Mouse (Mus musculus) kidney, adult 18-20 months (tissue): ENCODE measurements at regions not wholly inside any gene's neighbourhood (a gene's known extent, or its start where the extent isn't known, plus 50 kb on each side); places are given as distances from the start of the nearest gene placed in this dataset.
A peak's percentile ranks its signal among the peaks of the same experiment; 100 is the strongest.

ENCODE experiments used
- DNase-seq: peaks from one replicate; pipeline ENCODE4 v3.0.0; 2021

- DNase-seq: no peak
These were observed 278.1 kb upstream of the Zfp64 start for GRCm38 (mm10) chr2:169233151-169234123.

GRCm38 (mm10) chr2:169222264-169222663 lies 266.9 kb upstream of the Zfp64 start:
- no peak for DNase-seq

- DNase-seq: no peak
These were observed 265.8 kb upstream of the Zfp64 start for GRCm38 (mm10) chr2:169221141-169221540.

GRCm38 (mm10) chr2:169215546-169216043 lies 260.2 kb upstream of the Zfp64 start:
- DNase-seq: no peak

- no peak for DNase-seq
These were observed 259.0 kb upstream of the Zfp64 start for GRCm38 (mm10) chr2:169214396-169214795.

- peak; percentile 38 for DNase-seq
These were observed 257.9 kb upstream of the Zfp64 start for GRCm38 (mm10) chr2:169213314-169213713.

GRCm38 (mm10) chr2:169212676-169213257 lies 257.4 kb upstream of the Zfp64 start:
- DNase-seq: no peak

GRCm38 (mm10) chr2:169204254-169204752 lies 248.9 kb upstream of the Zfp64 start:
- DNase-seq: peak; percentile 45

GRCm38 (mm10) chr2:169191974-169192373 lies 236.6 kb upstream of the Zfp64 start:
- DNase-seq: no peak

- no peak for DNase-seq
These were observed 236.1 kb upstream of the Zfp64 start for GRCm38 (mm10) chr2:169191465-169191864.

GRCm38 (mm10) chr2:169177565-169177964 lies 222.2 kb upstream of the Zfp64 start:
- DNase-seq: no peak

GRCm38 (mm10) chr2:169168795-169169194 lies 213.4 kb upstream of the Zfp64 start:
- DNase-seq: no peak

- no peak for DNase-seq
These were observed 213.0 kb upstream of the Zfp64 start for GRCm38 (mm10) chr2:169168376-169168775.

GRCm38 (mm10) chr2:169161651-169162050 lies 206.3 kb upstream of the Zfp64 start:
- no peak for DNase-seq

- no peak for DNase-seq
These were observed 203.4 kb upstream of the Zfp64 start for GRCm38 (mm10) chr2:169158760-169159159.

- no peak for DNase-seq
These were observed 202.8 kb upstream of the Zfp64 start for GRCm38 (mm10) chr2:169158005-169158673.

- DNase-seq: no peak
These were observed 201.5 kb upstream of the Zfp64 start for GRCm38 (mm10) chr2:169156908-169157307.

GRCm38 (mm10) chr2:169154881-169155280 lies 199.5 kb upstream of the Zfp64 start:
- DNase-seq: no peak

- DNase-seq: no peak
These were observed 192.3 kb upstream of the Zfp64 start for GRCm38 (mm10) chr2:169147655-169148054.

GRCm38 (mm10) chr2:169142224-169142623 lies 186.8 kb upstream of the Zfp64 start:
- DNase-seq: no peak

- no peak for DNase-seq
These were observed 178.5 kb upstream of the Zfp64 start for GRCm38 (mm10) chr2:169133855-169134254.

GRCm38 (mm10) chr2:169125476-169125875 lies 170.1 kb upstream of the Zfp64 start:
- no peak for DNase-seq

GRCm38 (mm10) chr2:169122887-169123286 lies 167.5 kb upstream of the Zfp64 start:
- no peak for DNase-seq
